Mouse (Mus musculus): ENCODE measurements around the gene Bloc1s1. TPM values are rescaled to one million over a fixed set of nuclear protein-coding genes. Genes with fewer than 3 reads are reported as not detected.
A peak's percentile ranks its signal among the peaks of the same experiment; 100 is the strongest.

Bloc1s1 gene
- polyA plus RNA-seq, 1 experiment from 2014 or later = 228 TPM

- ATAC-seq = no peak
- H3K4me3 ChIP-seq (ENCODE audit: low read depth, low read length) = peak overlapping the region; percentile 86
- peak overlapping the region; percentile 85 for H3K4me2 ChIP-seq (ENCODE audit: low read length)
- 75% methylated on average over 16 of the region's 16 CpGs for WGBS
- peaks cover 18% of the 10 kb centered on the region for H3K4me1 ChIP-seq (ENCODE audit: control insufficient read depth, insufficient read depth, low read length)
- peak overlapping the region; percentile 97; the same call in 1 of the 2 replicates for H3K27ac ChIP-seq (ENCODE audit: low read length)
- no peaks in the 10 kb centered on the region for H3K27me3 ChIP-seq (ENCODE audit: control insufficient read depth, insufficient read depth, low read depth, low read length)
- no peaks in the 10 kb centered on the region for H3K36me3 ChIP-seq (ENCODE audit: control insufficient read depth, insufficient read depth, low read length)
- no peaks in the 10 kb centered on the region for H3K9me3 ChIP-seq (replicated peaks; ENCODE audit: control insufficient read depth, low read length, poor library complexity, severe bottlenecking)
- H3K9ac ChIP-seq (ENCODE audit: low read depth, low read length) = peak overlapping the region; percentile 85; the same call in 1 of the 2 replicates
Measured at GRCm38 (mm10) chr10:128921883-128922821, 1.7 kb downstream of the Bloc1s1 start.

GRCm38 (mm10) chr10:128921251-128921650, 2.6 kb downstream of the Bloc1s1 start:
- WGBS = 85% methylated on average over 1 of the region's 1 CpGs
- no peak overlapping the region for H3K4me2 ChIP-seq (ENCODE audit: low read length)

GRCm38 (mm10) chr10:128920736-128921161, 3.1 kb downstream of the Bloc1s1 start:
- Histone ChIP-seq H3K27me3 (ENCODE audit: control insufficient read depth, insufficient read depth, low read depth, low read length) (no peaks in the 10 kb centered on the region), H3K9ac (ENCODE audit: low read depth, low read length) (no peak overlapping the region), H3K9me3 (replicated peaks; ENCODE audit: control insufficient read depth, low read length, poor library complexity, severe bottlenecking) (no peaks in the 10 kb centered on the region), H3K4me2 (ENCODE audit: low read length) (no peak overlapping the region), H3K27ac (ENCODE audit: low read length) (no peak overlapping the region), H3K36me3 (ENCODE audit: control insufficient read depth, insufficient read depth, low read length) (no peaks in the 10 kb centered on the region), H3K4me1 (ENCODE audit: control insufficient read depth, insufficient read depth, low read length) (peaks cover 18% of the 10 kb centered on the region), H3K4me3 (ENCODE audit: low read depth, low read length) (no peak overlapping the region)
- WGBS = 90% methylated on average over 3 of the region's 3 CpGs
- ATAC-seq = no peak

More at GRCm38 (mm10) chr10:128921251-128921650, 2.6 kb downstream of the Bloc1s1 start:
- Histone ChIP-seq H3K9ac (ENCODE audit: low read depth, low read length) (no peak overlapping the region), H3K27ac (ENCODE audit: low read length) (no peak overlapping the region), H3K36me3 (ENCODE audit: control insufficient read depth, insufficient read depth, low read length) (no peaks in the 10 kb centered on the region), H3K4me3 (ENCODE audit: low read depth, low read length) (no peak overlapping the region), H3K9me3 (replicated peaks; ENCODE audit: control insufficient read depth, low read length, poor library complexity, severe bottlenecking) (no peaks in the 10 kb centered on the region), H3K27me3 (ENCODE audit: control insufficient read depth, insufficient read depth, low read depth, low read length) (no peaks in the 10 kb centered on the region), H3K4me1 (ENCODE audit: control insufficient read depth, insufficient read depth, low read length) (peaks cover 18% of the 10 kb centered on the region)
- no peak for ATAC-seq

- no peak for ATAC-seq
- Histone ChIP-seq H3K4me2 (ENCODE audit: low read length) (no peak overlapping the region), H3K9ac (ENCODE audit: low read depth, low read length) (no peak overlapping the region), H3K27ac (ENCODE audit: low read length) (peak overlapping the region; percentile 48; the same call in 1 of the 2 replicates), H3K9me3 (replicated peaks; ENCODE audit: control insufficient read depth, low read length, poor library complexity, severe bottlenecking) (no peaks in the 10 kb centered on the region), H3K4me3 (ENCODE audit: low read depth, low read length) (no peak overlapping the region), H3K27me3 (ENCODE audit: control insufficient read depth, insufficient read depth, low read depth, low read length) (no peaks in the 10 kb centered on the region), H3K4me1 (ENCODE audit: control insufficient read depth, insufficient read depth, low read length) (peaks cover 18% of the 10 kb centered on the region), H3K36me3 (ENCODE audit: control insufficient read depth, insufficient read depth, low read length) (no peaks in the 10 kb centered on the region)
- 84% methylated on average over 7 of the region's 7 CpGs for WGBS
Measured at GRCm38 (mm10) chr10:128919966-128920365, 3.9 kb downstream of the Bloc1s1 start.

- peaks cover 17% of the 10 kb centered on the region for H3K4me1 ChIP-seq (ENCODE audit: control insufficient read depth, insufficient read depth, low read length)
- H3K4me3 ChIP-seq (ENCODE audit: low read depth, low read length) = no peak overlapping the region
- H3K9ac ChIP-seq (ENCODE audit: low read depth, low read length) = 0 out of 2 replicates have a peak overlapping the region, but pooled peaks have one; percentile 12
- 13% methylated on average over 6 of the region's 6 CpGs for WGBS
- H3K4me2 ChIP-seq (ENCODE audit: low read length) = no peak overlapping the region
- H3K27ac ChIP-seq (ENCODE audit: low read length) = peak overlapping the region; percentile 48
- H3K27me3 ChIP-seq (ENCODE audit: control insufficient read depth, insufficient read depth, low read depth, low read length) = no peaks in the 10 kb centered on the region
- no peak for ATAC-seq
- H3K36me3 ChIP-seq (ENCODE audit: control insufficient read depth, insufficient read depth, low read length) = no peaks in the 10 kb centered on the region
- no peaks in the 10 kb centered on the region for H3K9me3 ChIP-seq (replicated peaks; ENCODE audit: control insufficient read depth, low read length, poor library complexity, severe bottlenecking)
Measured at GRCm38 (mm10) chr10:128919203-128919631, 4.6 kb downstream of the Bloc1s1 start.

- no peak overlapping the region for H3K4me2 ChIP-seq (ENCODE audit: low read length)
- H3K4me3 ChIP-seq (ENCODE audit: low read depth, low read length) = no peak overlapping the region
- peaks cover 11% of the 10 kb centered on the region for H3K4me1 ChIP-seq (ENCODE audit: control insufficient read depth, insufficient read depth, low read length)
- WGBS = 69% methylated on average over 7 of the region's 7 CpGs
- H3K9me3 ChIP-seq (replicated peaks; ENCODE audit: control insufficient read depth, low read length, poor library complexity, severe bottlenecking) = no peaks in the 10 kb centered on the region
- no peak overlapping the region for H3K9ac ChIP-seq (ENCODE audit: low read depth, low read length)
- peak overlapping the region; percentile 6; the same call in 1 of the 2 replicates for H3K27ac ChIP-seq (ENCODE audit: low read length)
- H3K27me3 ChIP-seq (ENCODE audit: control insufficient read depth, insufficient read depth, low read depth, low read length) = no peaks in the 10 kb centered on the region
- ATAC-seq = no peak
- H3K36me3 ChIP-seq (ENCODE audit: control insufficient read depth, insufficient read depth, low read length) = no peaks in the 10 kb centered on the region
Measured at GRCm38 (mm10) chr10:128918246-128918645, 5.6 kb downstream of the Bloc1s1 start.

GRCm38 (mm10) chr10:128917400-128917799, 6.4 kb downstream of the Bloc1s1 start:
- Histone ChIP-seq H3K4me3 (ENCODE audit: low read depth, low read length) (no peak overlapping the region), H3K9me3 (replicated peaks; ENCODE audit: control insufficient read depth, low read length, poor library complexity, severe bottlenecking) (no peaks in the 10 kb centered on the region), H3K9ac (ENCODE audit: low read depth, low read length) (no peak overlapping the region), H3K4me1 (ENCODE audit: control insufficient read depth, insufficient read depth, low read length) (peaks cover 6% of the 10 kb centered on the region), H3K27ac (ENCODE audit: low read length) (0 out of 2 replicates have a peak overlapping the region, but pooled peaks have one; percentile 18), H3K27me3 (ENCODE audit: control insufficient read depth, insufficient read depth, low read depth, low read length) (no peaks in the 10 kb centered on the region), H3K4me2 (ENCODE audit: low read length) (no peak overlapping the region), H3K36me3 (ENCODE audit: control insufficient read depth, insufficient read depth, low read length) (no peaks in the 10 kb centered on the region)
- ATAC-seq = no peak
- WGBS = 90% methylated on average over 6 of the region's 6 CpGs

GRCm38 (mm10) chr10:128916665-128917064, 7.2 kb downstream of the Bloc1s1 start:
- H3K4me2 ChIP-seq (ENCODE audit: low read length) = no peak overlapping the region
- WGBS = 96% methylated on average over 3 of the region's 3 CpGs
- no peak for ATAC-seq
- H3K4me1 ChIP-seq (ENCODE audit: control insufficient read depth, insufficient read depth, low read length) = 0 out of 2 replicates have a peak, but pooled peaks cover 3% of the 10 kb centered on the region
- no peak overlapping the region for H3K27ac ChIP-seq (ENCODE audit: low read length)
- no peak overlapping the region for H3K9ac ChIP-seq (ENCODE audit: low read depth, low read length)
- no peaks in the 10 kb centered on the region for H3K9me3 ChIP-seq (replicated peaks; ENCODE audit: control insufficient read depth, low read length, poor library complexity, severe bottlenecking)
- H3K4me3 ChIP-seq (ENCODE audit: low read depth, low read length) = no peak overlapping the region
- H3K27me3 ChIP-seq (ENCODE audit: control insufficient read depth, insufficient read depth, low read depth, low read length) = no peaks in the 10 kb centered on the region
- H3K36me3 ChIP-seq (ENCODE audit: control insufficient read depth, insufficient read depth, low read length) = no peaks in the 10 kb centered on the region

- H3K4me3 ChIP-seq (ENCODE audit: low read depth, low read length) = no peak overlapping the region
- peaks cover 6% of the 10 kb centered on the region; the same call in 1 of the 2 replicates for H3K4me1 ChIP-seq (ENCODE audit: control insufficient read depth, insufficient read depth, low read length)
- H3K4me2 ChIP-seq (ENCODE audit: low read length) = no peak overlapping the region
- H3K9me3 ChIP-seq (replicated peaks; ENCODE audit: control insufficient read depth, low read length, poor library complexity, severe bottlenecking) = no peaks in the 10 kb centered on the region
- no peaks in the 10 kb centered on the region for H3K36me3 ChIP-seq (ENCODE audit: control insufficient read depth, insufficient read depth, low read length)
- H3K9ac ChIP-seq (ENCODE audit: low read depth, low read length) = no peak overlapping the region
- no peak for ATAC-seq
- H3K27ac ChIP-seq (ENCODE audit: low read length) = no peak overlapping the region
- WGBS = 86% methylated on average over 2 of the region's 2 CpGs
- no peaks in the 10 kb centered on the region for H3K27me3 ChIP-seq (ENCODE audit: control insufficient read depth, insufficient read depth, low read depth, low read length)
Measured at GRCm38 (mm10) chr10:128915550-128915949, 8.3 kb downstream of the Bloc1s1 start.

All from midbrain, embryonic 16.5 days (tissue).